Mouse (Mus musculus): ENCODE measurements around the gene Tmem223. TPM values are rescaled to one million over a fixed set of nuclear protein-coding genes. Genes with fewer than 3 reads are reported as not detected.

Gene Tmem223
- total RNA-seq, 1 experiment from 2014 or later, result 111 TPM

DNA sequence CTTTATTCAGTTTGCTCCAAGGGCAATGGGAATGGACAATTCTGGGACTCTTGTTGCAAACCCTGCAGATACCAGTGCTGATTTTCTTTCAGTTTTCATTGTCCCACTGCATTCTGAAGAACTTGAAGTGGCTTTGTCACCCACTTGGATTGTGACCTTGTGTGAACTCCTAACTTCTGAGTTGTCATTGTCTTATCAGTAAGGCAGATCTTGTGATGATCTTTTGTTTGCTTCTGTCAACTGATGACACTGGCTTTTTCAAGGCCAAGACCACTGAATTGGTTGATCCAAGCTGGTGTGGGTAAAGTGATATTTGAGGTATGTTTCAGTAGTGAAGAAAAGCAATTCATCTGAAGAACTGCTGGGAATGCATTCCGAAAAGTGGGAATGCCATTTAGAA, 25.4 kb upstream of the Tmem223 start:
- DNase-seq, result no peak

DNA sequence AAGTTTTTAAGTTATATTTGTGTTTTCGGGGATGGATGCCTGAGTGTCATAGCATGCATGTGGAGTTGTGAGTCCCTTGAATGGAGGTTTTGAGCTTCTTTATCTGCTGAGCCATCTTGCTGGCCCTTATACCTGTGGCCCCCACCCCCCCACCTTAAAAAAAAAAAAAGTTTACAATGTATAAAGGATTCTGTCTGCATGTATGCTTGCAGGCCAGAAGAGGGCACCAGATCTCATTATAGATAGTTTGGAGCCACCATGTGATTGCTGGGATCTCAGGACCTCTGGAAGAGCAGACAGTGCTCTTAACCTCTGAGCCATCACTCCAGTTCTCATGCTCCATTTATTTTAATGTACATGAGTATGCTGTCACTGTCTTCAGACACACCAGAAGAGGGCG, 23.4 kb upstream of the Tmem223 start:
- no peak for DNase-seq

DNA sequence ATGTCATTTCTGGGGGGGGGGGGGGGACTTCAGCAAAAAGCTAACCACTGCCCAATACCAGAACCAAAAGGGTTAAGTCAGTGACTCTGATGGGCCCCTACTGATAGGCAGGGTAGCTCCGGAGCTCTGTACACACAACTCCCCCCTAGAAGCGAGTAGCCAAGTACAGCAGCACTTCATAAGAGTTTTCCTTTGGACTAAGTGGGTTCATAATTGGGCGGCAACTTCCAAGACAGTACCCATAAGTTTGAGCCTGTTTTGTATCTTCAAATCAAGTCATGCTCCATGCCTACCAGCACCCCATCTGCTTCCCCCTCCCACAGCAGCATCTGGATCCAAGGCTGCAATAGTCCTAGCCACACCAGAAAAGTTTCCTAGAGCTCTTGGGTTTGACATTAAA, 15.1 kb upstream of the Tmem223 start:
- DNase-seq, result no peak

DNA sequence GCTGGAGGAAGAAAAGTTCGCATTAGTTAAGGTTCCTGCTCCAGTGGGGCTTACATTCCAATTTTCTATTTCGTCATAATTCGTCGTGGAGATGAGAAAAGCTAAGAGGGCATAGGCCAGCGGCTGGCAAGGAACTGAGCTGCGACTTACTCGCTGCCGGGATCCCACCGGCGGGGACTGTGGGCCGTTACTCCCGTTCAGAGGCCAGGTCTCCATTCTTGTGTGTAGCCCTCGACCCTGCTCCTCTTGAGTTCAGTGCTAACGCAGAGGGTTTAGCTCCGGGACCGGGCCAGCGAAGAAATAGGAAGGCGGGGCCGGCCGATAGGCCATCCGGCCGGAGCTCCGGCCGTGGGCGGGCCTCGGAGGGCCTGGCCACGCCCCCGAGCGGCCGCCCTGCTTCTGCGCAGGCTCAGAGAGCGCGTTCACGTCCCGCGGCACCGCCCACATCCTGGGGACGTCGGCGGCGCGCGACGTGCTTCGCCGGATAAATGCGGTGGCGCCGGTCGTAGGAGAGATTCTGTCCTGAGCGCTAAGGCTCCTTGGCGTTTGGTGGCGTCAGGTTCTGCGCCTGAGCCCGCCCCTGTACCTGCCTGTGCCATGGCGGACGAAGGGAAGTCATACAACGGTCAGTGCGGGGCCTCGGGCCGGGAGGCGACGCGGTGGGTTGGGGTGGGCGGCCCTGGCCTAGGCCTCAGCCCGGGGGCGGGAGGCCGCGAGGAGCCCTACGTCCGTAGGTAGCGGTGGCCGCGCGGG, 14.0 kb upstream of the Tmem223 start, which contains the start of gene Nxf1:
Gene Nxf1, plus strand, starts transcription at position 439 of the 753 bp plus-strand sequence.
- DNase-seq, result peak; percentile 97

DNA sequence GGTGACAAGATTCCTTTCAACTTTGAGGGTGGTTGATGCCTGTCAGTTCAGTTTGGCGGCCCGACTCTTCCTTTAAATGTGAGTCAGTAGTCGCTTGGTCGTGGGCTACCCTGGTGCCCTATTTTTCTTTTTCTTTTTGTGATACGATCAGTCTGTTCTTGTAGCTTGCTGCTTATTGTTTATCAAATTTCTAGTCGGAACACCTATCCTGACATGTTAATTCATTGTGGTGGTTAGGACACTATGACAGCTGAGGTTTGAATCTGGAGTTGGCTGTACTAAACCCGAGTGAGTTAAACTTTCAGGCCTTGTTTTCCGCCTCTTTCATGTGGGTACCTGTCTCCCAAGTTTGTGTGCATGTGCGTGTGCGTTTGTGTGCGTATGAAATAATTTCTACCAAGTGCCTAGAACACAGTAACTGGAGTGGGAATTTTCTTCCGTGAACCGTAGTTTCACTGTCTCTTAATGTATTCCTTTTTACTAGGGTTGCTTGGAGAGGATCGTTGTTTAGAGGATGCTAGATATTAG, 13.3 kb upstream of the Tmem223 start:
- DNase-seq, result no peak

DNA sequence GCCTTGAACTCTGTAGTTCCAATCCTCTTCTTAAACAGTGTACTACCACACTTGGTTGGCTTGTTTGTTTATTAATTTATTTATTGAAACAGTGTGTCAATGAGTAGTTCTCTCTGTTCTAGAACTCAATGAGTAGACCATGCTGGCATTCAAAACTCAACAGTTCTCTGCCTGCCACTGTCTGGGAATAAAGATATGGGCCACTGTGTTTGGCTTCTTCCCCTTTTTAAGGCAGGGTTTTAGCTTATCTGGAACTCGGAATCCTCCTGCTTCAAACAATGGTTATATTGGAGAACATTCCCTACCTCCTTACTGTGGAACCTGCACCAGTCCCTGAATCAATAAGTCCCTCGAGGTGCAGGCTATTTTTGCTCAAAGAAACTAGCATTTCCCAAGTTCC, 11.9 kb upstream of the Tmem223 start:
- DNase-seq, result no peak

DNA sequence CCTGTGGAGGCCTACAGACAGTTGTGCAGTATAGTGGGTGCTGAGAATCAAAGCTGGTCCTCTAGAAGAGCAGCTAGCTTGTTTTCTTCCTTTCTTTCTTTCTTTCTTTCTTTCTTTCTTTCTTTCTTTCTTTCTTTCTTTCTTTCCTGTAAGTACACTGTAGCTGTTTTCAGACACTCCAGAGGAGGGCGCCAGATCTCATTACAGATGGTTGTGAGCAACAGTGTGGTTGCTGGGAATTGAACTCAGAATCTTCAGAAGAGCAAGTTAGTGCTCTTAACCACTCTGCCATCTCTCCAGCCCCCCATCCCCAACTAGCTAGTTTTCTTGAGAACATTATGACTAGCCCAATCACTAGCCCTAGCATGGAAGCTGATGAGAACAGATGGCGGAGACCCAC, 10.0 kb upstream of the Tmem223 start:
- no peak for DNase-seq

DNA sequence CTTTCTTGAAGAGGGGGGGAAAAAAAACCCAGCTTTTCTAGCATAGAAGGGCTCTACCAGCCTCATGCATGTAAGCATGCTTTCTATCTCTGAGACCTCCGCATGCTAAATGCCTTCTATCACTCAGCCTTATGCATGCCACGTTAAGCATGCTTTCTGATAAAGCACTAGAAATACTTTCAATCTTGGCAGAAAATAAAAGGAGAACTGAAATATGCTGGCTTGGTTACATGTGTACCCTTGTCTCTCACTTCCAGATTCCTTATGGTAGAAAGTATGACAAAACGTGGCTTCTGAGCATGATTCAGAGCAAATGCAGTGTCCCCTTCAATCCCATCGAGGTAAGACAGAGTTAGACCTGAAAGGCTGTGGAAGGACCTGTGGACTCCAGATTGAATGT, 7.5 kb upstream of the Tmem223 start:
- DNase-seq, result no peak

DNA sequence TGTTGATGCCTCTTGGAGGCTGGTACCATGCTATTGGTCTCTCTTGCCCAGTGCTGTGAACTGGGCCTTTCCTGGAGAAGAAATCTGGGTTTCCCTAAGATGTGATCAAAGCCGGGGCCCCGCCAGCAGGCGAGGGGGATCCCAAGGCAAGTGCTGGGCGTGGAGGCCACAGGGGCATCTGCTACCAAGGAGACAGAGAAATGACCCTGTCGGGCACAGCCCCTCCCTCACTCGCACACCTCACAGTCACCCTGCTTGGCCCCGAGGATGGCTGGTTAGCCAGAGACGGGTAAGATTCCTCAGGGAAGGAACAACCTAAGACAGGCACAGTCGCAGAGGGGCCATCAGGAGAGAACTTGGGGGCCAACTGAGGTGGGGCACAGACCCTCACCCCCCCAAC, 5.2 kb upstream of the Tmem223 start:
- no peak for DNase-seq

DNA sequence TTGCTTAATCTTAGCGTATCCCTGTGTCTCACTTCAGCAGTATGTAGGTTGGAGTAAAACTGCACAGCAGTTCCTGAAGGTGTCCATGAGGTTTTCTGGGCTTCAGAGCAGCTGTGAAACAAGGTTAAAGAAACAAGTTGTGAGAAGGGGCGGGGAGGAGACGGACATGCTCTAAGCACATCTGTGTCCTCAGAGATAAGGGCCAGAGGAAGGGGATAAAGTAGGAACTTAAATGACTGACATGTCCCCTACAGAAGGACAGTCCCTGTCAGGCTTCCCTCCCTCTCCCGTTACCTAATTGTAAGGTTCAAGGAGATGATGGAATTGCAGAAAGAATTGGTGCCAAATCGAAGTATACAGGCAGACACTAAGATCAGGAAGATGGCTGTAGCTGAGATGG, 2.2 kb downstream of the Tmem223 start:
- DNase-seq, result no peak

DNA sequence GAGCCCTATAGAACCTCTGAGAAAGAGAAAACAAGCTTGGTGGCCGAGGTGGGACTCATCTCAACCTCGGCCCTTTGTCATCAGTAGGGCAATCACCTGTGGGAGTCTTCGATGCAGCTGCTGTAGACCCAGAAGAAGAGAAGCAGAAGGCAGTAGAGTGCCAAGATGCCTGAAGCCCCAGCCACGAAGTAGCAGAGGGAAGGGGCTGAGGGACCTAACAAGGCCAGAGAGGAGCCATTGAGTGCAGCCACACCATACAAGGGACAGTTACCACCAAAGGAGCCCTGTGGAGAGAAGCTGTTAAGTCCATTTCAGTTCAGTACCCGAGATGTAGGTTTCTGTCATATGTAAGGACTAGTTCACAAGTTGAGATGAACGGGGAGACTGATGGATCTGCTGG, 2.6 kb downstream of the Tmem223 start:
- DNase-seq, result no peak

DNA sequence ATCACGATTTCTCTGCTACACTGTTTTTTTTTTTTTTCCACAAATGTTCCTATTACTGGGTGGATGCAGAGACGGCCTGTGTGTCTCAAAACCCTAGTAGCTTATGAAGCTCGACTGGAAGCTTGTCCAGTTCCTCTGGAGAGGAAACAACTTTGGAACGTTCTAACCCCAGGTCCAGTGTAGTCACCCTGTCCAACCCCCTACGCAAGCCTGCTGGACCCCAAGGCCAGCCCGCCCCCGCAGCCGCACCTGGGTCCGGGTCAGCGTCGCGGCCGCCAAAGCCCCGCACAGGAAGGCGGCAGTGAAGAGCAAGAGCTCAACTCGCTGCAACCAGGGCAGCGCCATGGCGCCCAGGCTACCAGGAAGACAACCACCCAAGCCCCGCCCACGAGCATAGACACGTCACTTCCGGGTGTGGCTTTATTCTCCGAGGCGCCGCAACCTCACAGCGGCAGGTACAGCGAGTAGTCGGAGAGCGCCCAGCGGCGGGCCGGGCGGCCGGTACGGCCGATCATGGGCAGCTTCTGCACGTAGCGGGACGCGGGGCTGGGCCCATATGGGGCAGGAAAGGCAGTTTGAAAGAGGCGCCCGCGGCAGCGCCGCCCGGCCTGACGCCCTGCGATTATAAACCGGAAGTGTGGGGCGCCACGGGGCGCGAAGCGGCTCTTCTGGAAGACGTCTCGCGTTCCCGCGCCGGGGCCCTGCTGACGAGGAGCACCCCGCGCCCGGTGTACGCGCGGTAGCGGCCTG, 3.5 kb downstream of the Tmem223 start, which contains the start of gene Tmem179b:
Gene Tmem179b, minus strand, starts transcription at position 382 of the 750 bp plus-strand sequence.
- peak; percentile 98 for DNase-seq

DNA sequence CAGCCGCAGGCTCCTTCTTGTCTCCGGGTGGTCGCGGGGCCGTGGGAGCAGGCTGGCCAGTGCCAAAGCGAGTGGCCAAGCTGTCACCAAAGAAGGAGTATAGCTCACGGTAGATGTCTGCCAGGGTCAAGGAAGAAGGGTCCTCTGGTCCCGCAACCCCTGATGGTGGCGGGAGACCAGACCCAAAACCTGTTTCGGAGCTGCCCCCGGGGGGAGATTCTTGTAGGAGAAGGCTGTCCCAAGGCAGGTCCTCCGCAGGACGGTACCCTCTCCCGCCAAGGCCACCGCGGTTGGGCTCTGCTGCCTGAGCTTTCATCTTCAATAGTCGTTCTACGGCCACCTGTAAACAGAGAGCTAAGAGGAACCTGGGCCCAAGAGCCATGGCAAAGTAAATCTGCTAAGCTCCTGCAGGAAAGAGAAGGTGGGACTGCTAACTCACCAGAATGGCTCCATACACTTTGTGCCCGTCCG, 4.2 kb downstream of the Tmem223 start:
- peak; percentile 66 for DNase-seq

DNA sequence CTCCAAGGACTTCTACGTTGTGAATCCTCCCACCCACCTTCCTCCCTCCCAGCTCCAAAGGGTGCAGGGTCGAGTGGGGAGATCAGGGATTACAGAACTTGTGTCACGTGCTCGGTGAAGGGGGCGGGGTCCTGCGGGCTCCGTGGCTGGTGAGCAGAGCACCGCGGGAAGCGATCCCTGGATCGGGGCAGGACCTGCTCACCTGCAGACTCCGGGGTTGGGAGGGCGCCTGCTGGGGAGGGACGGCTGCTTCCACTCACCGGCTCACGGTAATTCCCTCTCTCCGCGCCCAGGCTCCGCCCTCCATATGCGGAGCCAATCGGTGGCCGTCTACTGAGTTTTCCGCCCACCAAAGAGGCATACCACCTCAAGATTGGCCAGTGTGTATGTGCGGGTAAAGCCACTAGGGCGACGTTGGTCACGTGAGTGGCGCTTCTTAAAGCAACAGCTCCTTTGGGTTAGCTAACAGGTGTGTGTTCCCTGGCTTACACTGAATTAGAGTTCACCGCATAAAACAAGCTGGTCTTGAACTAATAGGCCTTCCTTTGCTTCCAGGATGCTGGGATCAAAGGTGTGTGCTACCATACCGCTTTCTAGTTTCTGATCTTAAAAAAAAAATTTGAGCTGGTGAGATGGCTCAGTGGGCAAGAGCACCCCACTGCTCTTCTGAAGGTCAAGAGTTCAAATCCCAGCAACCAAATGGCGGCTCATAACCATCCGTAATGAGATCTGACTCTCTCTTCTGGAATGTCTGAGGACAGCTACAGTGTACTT, 15.4 kb downstream of the Tmem223 start, which contains the start of gene Taf6l:
Gene Taf6l, minus strand, starts transcription at position 410 of the 774 bp plus-strand sequence.
- peak; percentile 94 for DNase-seq

DNA sequence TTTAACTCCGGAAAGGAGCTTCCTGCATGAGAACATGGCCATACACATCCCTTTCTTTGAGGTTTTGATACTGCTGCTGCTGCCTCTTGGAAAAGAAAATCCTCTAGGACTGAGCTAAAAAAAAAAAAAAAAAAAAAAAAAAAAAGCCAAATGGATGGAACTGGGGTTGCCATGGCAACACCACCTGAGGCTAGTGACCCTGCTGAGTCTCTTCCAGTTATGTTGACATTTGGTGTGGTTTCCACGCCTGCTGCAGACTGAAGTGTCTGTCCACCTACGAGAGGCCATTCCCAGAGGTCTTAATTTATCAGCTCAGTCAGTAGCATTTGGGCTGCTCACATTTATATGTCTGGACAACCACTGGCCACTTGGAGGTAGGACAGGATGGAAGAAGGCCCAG, 17.7 kb downstream of the Tmem223 start:
- DNase-seq, result no peak

DNA sequence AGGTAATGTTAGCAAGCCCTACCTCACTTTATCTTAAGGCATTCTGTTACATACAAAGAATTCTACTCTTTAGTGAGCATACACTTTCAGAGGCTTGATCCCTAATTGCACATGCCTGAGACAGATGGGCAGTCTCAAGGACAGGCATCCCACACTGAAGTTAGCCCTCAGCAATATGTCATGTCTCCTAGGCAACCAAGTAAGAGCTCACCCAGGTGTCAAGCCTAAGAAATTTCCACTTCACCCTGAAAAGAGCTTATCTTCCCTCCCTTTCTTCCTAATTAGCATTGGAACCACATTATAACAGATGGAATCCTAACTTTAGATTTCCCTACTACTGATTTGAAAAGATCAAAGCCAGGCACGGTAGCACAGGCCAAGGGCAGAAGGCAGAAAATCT, 18.4 kb downstream of the Tmem223 start:
- no peak for DNase-seq

DNA sequence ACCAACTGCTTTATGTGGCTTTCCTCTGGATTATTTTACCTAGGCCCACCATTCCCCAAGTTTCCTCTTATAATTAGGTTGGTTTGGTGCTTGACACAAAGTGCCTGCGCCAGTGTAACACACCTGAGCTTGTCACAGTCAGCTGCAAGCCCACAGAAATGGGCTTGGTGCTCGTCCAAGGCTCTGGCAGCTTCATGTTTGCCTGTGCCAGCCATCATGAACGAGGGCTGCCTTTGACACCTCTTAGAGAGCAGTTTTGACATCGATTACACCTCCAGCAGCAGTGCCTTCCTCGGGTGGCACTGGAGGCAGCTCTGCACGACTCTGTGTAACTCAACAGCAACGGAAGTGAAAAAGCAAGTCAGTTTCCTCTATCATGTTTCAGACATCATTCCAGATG, 19.4 kb downstream of the Tmem223 start:
- no peak for DNase-seq

DNA sequence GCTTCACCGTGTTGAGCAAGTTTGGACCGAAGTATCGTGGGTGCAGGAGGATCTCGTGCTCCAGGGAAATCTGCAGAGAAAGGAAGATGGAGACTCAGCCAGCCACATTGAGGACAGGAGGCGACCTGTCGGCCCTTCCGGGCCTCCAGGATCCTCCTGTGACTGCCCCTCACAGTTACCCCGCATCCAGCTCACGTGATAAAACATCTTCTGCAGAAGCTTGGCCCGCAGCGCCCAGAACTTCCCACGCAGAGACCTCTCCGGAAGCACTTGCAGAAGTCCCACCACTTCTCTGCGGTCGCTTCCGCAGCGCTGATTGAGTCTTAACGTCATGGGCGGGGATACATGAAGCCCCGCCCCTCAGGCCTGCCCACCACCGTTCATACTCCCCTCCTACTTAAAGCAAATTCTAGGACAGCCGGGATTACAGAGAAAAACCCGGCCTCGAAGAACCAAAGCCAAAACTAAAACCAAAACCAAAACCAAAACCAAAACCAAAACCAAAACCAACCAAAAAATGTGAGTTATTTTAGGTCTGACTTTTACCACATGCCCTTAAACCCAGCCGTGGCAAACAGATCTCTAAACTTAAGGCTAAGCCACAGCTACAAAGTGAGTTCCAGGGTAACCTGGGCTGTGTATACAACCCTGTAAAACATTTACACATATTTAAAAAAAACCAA, 27.6 kb downstream of the Tmem223 start, which contains the start of gene Polr2g:
Gene Polr2g, minus strand, starts transcription at position 314 of the 683 bp plus-strand sequence.
- peak; percentile 94 for DNase-seq

DNA sequence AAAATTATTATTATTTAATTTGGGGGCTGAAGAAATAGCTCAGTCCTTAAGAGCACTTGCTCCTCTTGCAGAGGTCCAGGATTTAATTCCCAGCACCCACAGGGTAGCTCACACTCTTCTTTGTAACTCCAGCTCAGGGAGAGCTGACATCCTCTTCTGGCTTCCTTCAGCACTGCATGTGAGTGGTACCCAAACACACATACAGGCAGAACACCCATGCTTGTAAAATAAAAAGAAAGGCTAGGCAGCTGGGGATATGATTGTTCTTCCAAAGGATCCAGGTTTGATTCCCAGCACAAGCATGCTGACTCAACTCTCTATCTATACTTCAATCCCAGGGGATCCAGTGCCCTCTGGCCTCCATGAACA, 28.1 kb downstream of the Tmem223 start:
- no peak for DNase-seq

DNA sequence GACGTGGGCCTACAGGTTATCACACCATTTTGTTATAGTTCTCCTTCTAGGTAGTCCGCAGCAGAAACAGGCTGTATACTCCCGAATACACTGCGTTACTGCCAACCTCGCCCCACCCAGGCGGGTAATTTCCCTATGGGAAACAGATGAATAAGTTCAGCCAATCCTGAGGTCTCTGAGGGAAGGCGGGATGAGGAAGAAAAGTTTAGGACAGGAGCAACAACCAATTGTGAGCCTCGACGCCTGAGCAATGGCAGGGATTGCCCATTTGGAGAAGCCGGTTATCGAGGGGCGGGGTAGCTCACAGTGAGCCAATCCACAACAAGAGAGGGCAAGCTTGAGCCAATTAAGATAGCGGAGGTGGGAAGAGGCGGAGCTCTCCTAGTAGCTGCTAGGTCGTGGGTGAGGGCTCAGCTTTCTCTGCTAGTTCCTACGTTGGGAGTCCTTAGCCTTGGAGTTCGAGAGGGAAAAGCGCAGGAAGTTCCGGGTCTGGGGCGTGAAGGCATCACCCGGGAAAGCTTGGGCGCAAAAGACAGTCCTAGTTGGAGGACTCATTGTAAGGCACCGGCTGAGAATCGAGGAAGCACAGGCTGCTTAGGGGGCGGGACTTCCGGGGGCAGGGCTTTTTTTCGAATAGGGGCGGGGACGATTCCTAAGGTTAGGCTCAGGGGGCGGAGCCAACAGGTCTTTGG, 31.5 kb downstream of the Tmem223 start, which contains the start of gene Zbtb3:
Gene Zbtb3, plus strand, starts transcription at position 426 of the 692 bp plus-strand sequence.
- DNase-seq, result peak; percentile 96

DNA sequence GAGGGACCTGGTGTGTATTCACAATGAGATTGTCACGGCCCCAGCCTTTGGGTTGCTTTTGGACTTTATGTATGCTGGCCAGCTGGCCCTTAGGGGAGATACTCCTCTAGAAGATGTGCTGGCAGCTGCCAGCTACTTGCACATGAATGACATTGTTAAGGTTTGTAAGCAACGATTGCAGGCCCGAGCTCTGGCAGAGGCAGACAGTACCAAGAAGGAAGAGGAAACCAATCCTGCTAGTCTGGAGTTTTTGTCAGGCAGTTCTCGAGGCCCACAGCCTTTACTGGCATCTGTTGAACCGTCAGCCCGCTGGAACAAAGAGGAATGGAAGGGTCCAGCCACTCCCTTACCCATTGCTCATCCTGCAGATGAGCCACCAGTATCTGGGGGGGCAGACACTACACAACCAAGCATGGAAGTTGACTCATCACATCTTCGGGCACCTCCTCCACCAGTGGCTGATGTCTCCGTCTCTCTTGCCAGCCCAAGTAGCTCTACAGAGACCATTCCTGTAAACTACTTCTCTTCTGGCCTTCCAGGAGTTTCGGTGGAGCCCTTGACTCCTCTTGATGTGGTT, 32.5 kb downstream of the Tmem223 start:
- DNase-seq, result no peak
